Mouse (Mus musculus) G1E (cell line): ENCODE measurements around the gene Ankrd13a. TPM values are rescaled to one million over a fixed set of nuclear protein-coding genes. Genes with fewer than 3 reads are reported as not detected.

Experiments used
- ATAC-seq: 2 replicates; pipeline ENCODE4 v1.8.0; 2016; ENCODE audit warnings: mild to moderate bottlenecking; ENCODE audit not compliant: insufficient number of reproducible peaks, poor library complexity, low FRiP score, severe bottlenecking; ENCODE audit errors: extremely low read depth
- DNase-seq: peaks from one replicate; pipeline ENCODE4 v3.0.0; 2012; ENCODE audit warnings: low spot score
- H3K27me3 ChIP-seq: 2 replicates; pipeline ENCODE4 v1.6.1; 2012; ENCODE audit warnings: mild to moderate bottlenecking, low read length, inconsistent platforms; ENCODE audit not compliant: insufficient read depth
- H3K36me3 ChIP-seq: replicated peaks from 2 replicates; pipeline ENCODE3; 2012; ENCODE audit warnings: mild to moderate bottlenecking, inconsistent platforms
- H3K4me1 ChIP-seq: 2 replicates; pipeline ENCODE4 v1.6.1; 2012; ENCODE audit warnings: low read depth, low read length, inconsistent platforms, mixed read lengths; ENCODE audit not compliant: insufficient read depth
- H3K4me3 ChIP-seq: 2 replicates; pipeline ENCODE4 v1.5.1; 2012; ENCODE audit warnings: low read depth, mild to moderate bottlenecking, inconsistent platforms, low read length, moderate library complexity, mixed read lengths
- H3K9me3 ChIP-seq: replicated peaks from 2 replicates; pipeline ENCODE4 v1.6.1; 2012; ENCODE audit warnings: inconsistent platforms
- CTCF ChIP-seq: IDR thresholded peaks from 2 replicates; pipeline ENCODE4 v1.5.1; 2012; ENCODE audit warnings: low read depth, low read length, inconsistent platforms, mixed read lengths
- GATA1 ChIP-seq: IDR thresholded peaks from 2 replicates; pipeline ENCODE4 v1.6.1; 2012; ENCODE audit warnings: borderline replicate concordance, low read length, inconsistent platforms, mixed read lengths
- GATA2 ChIP-seq: IDR thresholded peaks from 2 replicates; pipeline ENCODE4 v1.6.1; 2012; ENCODE audit warnings: low read depth, low read length, inconsistent platforms, borderline replicate concordance
- POLR2AphosphoS5 ChIP-seq: IDR thresholded peaks from 2 replicates; pipeline ENCODE4 v1.6.1; 2012; ENCODE audit warnings: low read depth, low read length, inconsistent platforms; ENCODE audit not compliant: insufficient replicate concordance
- TAL1 ChIP-seq: conservative IDR thresholded peaks from 2 replicates; pipeline ENCODE4 v1.6.1; 2012; ENCODE audit warnings: low read depth, low read length, inconsistent platforms, mixed read lengths
- polyA plus RNA-seq: library from polyadenylated mRNA; stranded (reverse); fragments of >175 nt; gene quantifications from 2 replicates; pipeline ENCODE4 v1.2.3, GENCODE M21; 2012
- total RNA-seq, 2 experiments: library from RNA; stranded (forward) in 1 of 2; stranded (reverse) in 1 of 2; fragments of 200-1000 nt in 1 of 2; fragments of >200 nt in 1 of 2; fragmentation: Nextera tagmentation in 1 of 2; gene quantifications; 2 replicates each; pipeline ENCODE4 v1.2.3; 2014 to 2017

Ankrd13a gene
- total and polyA plus RNA-seq, 3 experiments, result 576 to 869 (median 779) TPM

DNA sequence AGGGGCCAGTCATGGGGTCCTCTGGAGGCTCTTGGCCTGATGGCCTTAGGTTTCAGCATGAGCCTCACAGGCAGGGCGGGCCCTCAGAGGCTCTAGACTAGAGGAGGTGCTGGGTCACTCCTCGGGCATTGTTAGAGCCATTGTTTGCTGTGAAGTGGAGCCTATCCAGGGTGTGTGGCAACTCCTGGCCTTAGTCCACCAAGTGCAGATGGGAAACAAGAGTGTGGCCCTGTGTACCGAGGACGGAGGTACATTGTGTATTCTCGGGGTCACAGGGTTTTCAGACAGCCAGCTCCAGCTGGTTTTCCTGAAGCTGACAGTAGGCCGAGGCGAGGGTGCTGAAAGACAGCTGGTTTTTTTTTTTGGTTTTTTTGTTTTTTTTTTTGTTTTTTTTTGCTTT is 18.8 kb downstream of the Ankrd13a start:
- TF ChIP-seq GATA2, result no peak
- no peak for TF ChIP-seq GATA1
- no peak for TF ChIP-seq CTCF
- TF ChIP-seq TAL1, result no peak
- no peak for TF ChIP-seq POLR2AphosphoS5
- Histone ChIP-seq H3K27me3 (no peaks in the 10 kb centered on the region), H3K4me3 (no peak overlapping the region), H3K4me1 (peaks cover 82% of the 10 kb centered on the region), H3K36me3 (peaks cover 97% of the 10 kb centered on the region), H3K9me3 (no peaks in the 10 kb centered on the region)
- ATAC-seq (no peak), DNase-seq (no peak)

- Histone ChIP-seq H3K4me3 (no peak overlapping the region), H3K36me3 (peaks cover 97% of the 10 kb centered on the region), H3K4me1 (peaks cover 80% of the 10 kb centered on the region), H3K9me3 (no peaks in the 10 kb centered on the region), H3K27me3 (no peaks in the 10 kb centered on the region)
- DNase-seq (no peak), ATAC-seq (no peak)
- TF ChIP-seq CTCF, result no peak
- TF ChIP-seq POLR2AphosphoS5, result no peak
- TF ChIP-seq GATA2, result no peak
- no peak for TF ChIP-seq TAL1
- TF ChIP-seq GATA1, result no peak
Observed at GRCm38 (mm10) chr5:114794609-114795008, 20.1 kb downstream of the Ankrd13a start.

DNA sequence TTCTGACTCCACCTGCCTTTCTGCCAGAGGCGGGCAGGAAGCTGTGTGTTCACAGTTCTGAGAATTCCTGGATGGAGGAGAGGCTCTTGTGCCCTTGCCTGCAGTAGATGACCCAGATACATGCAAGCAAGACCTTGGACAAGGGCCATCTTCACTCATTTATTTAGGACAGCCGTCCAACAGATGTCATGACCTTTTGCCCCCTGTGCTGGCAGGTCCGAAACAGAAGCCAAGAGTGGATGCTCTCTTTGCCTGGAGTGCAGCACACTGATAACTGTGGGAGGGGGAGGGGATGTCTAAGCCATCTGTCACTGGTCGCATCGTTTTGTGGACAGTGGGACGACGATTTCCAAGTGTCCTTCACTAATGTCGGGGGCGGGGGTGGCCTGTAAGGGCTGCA is 20.8 kb downstream of the Ankrd13a start:
- Histone ChIP-seq H3K9me3 (no peaks in the 10 kb centered on the region), H3K36me3 (peaks cover 99% of the 10 kb centered on the region), H3K4me1 (peaks cover 83% of the 10 kb centered on the region), H3K27me3 (no peaks in the 10 kb centered on the region), H3K4me3 (no peak overlapping the region)
- ATAC-seq (no peak), DNase-seq (no peak)
- TF ChIP-seq GATA2 (no peak), CTCF (no peak), POLR2AphosphoS5 (no peak), TAL1 (no peak), GATA1 (no peak)

- no peak for ATAC-seq
- Histone ChIP-seq H3K36me3 (peaks cover 99% of the 10 kb centered on the region), H3K9me3 (no peaks in the 10 kb centered on the region), H3K27me3 (no peaks in the 10 kb centered on the region), H3K4me3 (no peak overlapping the region), H3K4me1 (peaks cover 83% of the 10 kb centered on the region)
- DNase-seq, result no peak
- TF ChIP-seq GATA2, result no peak
- no peak for TF ChIP-seq POLR2AphosphoS5
- TF ChIP-seq TAL1, result no peak
- no peak for TF ChIP-seq GATA1
- no peak for TF ChIP-seq CTCF
Observed at GRCm38 (mm10) chr5:114795653-114796052, 21.2 kb downstream of the Ankrd13a start.

- ATAC-seq (no peak), DNase-seq (no peak)
- no peak overlapping the region for H3K4me3 ChIP-seq
- H3K27me3 ChIP-seq, result no peaks in the 10 kb centered on the region
- no peaks in the 10 kb centered on the region for H3K9me3 ChIP-seq
- TF ChIP-seq CTCF (no peak), POLR2AphosphoS5 (no peak), TAL1 (no peak), GATA2 (no peak), GATA1 (no peak)
- peaks cover 82% of the 10 kb centered on the region for H3K4me1 ChIP-seq
- H3K36me3 ChIP-seq, result peaks cover 98% of the 10 kb centered on the region
Observed at GRCm38 (mm10) chr5:114796299-114797012, 22.0 kb downstream of the Ankrd13a start.

DNA sequence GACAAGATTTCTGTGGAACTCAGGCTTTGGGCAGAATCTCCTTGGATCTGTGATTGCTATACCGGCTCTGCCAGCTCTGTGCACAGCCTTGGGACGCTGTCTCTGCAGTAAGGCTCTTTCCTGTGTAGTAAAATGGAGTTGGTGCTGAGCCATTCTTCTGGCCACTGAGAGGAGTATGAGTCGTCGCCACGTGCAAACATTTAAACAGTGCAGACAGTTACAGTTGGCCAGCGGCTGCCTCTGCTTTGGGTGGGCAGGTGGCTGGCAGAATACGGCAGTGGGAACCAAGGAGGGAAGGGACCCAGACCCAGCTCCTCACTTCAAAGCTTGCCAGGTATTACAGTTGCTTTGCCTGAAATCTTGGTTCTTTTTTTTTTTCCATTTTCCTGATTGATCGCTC is 22.8 kb downstream of the Ankrd13a start:
- H3K4me1 ChIP-seq, result peaks cover 80% of the 10 kb centered on the region
- no peak for TF ChIP-seq GATA1
- TF ChIP-seq TAL1, result no peak
- TF ChIP-seq POLR2AphosphoS5, result no peak
- no peak for TF ChIP-seq CTCF
- no peak for TF ChIP-seq GATA2
- no peaks in the 10 kb centered on the region for H3K27me3 ChIP-seq
- DNase-seq (no peak), ATAC-seq (no peak)
- no peaks in the 10 kb centered on the region for H3K9me3 ChIP-seq
- H3K36me3 ChIP-seq, result peaks cover 98% of the 10 kb centered on the region
- H3K4me3 ChIP-seq, result no peak overlapping the region

DNA sequence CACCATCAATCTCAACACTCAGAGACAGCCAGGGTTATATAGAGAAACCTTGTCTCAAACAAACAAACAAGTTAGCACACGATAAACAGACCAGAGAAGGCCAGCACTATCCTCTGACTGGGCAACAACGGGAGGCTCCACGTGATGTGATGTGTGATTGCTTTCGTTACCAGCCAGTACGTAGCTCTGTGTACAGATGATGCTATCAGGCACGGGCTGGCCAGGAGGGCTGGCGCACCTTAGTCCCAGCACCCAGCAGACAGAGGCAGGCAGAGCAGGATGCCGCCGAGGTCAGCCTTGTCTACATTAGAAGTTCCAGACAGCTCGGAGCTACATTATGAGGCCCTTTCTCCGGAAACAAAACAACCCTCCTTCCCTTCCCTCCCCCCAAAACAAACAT is 25.4 kb downstream of the Ankrd13a start:
- no peak for TF ChIP-seq GATA1
- TF ChIP-seq GATA2, result no peak
- TF ChIP-seq POLR2AphosphoS5, result no peak
- TF ChIP-seq CTCF, result no peak
- no peak for TF ChIP-seq TAL1
- no peaks in the 10 kb centered on the region for H3K27me3 ChIP-seq
- H3K4me1 ChIP-seq, result peaks cover 80% of the 10 kb centered on the region
- ATAC-seq (no peak), DNase-seq (no peak)
- peaks cover 98% of the 10 kb centered on the region for H3K36me3 ChIP-seq
- no peaks in the 10 kb centered on the region for H3K9me3 ChIP-seq
- H3K4me3 ChIP-seq, result no peak overlapping the region
